Mouse (Mus musculus): ENCODE results near the gene Gsap.
"Not testable (repeated sequence)": the region's sequence is repeated elsewhere in the genome, so short reads cannot be mapped to it uniquely, and the experiment has no call there.

The Gsap gene

DNA sequence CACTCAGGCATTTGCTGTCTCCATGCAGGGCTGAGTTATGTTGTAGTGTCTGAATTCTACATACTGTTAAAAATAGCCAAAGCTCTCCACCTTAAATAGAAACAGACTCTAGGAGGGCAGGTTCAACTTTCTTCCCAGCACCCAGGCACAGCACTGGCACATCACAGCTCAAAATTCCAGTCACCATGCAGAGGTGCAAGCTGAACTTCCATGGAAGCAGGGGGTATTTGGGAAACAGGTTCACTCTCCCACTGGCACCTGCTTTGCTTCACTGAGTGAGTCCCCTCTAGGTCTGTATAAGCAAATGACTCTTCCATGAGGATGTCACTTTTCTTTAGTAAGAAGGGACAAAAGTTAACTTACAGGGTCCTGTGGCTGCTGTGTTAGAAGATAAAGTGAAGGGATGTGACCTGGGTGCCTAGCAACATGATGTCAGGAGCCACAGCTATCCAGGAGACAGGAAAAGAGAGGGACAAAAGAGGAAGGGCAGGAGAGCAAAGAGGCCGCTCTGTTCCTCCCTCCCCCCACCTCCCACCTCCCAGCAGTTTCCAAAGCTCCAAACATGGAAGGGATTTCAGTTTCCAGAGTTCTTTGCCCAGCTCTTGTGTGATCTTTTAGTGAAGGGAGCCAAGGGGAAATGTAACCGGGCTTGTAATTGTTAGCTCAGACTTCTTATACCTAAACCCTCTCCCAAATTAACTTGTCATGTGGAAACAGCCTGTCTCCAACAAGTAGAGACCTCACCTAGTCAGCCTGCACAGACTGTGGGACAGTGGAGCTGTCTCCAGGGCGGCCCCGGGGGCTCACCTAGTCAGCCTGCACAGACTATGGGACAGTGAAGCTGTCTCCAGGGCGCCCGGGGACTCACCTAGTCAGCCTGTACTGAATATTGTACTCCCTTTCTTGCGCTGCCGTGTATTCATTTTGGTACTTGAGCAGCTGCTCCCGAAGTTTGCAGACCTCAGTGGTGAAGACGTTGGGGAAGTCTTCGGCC is 143.9 kb downstream of the Gsap start:
- peak; percentile 6 for DNase-seq

DNA sequence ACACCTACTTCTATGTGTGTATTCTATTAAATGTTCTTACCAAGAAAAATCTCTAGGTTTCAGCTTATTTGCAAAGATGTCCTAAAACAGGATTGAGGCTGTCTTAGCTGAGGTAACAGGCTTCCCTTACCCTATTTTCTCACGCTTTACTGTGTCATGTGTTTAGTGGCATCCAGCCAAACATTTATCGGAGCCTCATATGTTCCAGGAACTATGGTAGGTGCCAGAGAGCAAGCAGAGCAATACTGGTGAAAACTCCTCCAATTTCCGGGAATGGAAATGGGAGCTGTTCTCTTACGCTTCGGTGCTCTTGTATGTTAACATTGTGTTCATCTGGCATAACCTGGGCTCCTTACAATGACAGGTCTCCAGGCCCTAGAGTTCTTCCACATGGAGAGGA is 145.6 kb downstream of the Gsap start:
- no peak for DNase-seq

DNA sequence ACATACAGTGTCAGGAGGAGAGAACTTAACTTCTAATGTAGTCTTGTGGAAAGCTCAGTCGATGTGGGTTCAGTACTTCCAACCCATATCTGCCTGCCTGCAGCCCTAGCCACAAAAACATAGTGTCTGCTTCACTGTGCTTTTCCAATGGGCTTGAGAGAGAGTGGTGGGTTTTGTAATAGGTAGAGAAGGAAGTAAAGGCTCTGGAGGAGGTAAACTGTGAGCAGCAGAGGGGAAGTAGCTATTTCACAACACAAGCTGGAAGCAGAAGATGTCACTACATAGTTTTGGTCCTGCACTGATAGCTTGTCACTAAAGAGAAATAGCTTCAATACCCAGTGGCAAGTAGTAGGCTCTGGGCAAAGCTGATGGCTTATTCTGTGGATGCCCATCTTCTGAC is 146.1 kb downstream of the Gsap start:
- DNase-seq, result no peak

DNA sequence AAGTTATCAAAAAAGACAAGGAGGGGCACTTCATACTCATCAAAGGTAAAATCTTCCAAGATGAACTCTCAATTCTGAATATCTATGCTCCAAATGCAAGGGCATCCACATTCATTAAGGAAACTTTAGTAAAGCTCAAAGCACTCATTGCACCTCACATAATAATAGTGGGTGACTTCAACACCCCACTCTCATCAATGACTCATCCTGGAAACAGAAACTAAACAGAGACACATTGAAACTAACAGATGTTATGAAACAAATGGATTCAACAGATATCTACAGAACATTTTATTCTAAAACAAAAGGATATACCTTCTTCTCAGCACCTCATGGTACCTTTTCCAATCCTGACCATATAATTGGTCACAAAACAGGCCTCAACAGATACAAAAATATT is 156.2 kb downstream of the Gsap start:
- not testable (repeated sequence) for DNase-seq

DNA sequence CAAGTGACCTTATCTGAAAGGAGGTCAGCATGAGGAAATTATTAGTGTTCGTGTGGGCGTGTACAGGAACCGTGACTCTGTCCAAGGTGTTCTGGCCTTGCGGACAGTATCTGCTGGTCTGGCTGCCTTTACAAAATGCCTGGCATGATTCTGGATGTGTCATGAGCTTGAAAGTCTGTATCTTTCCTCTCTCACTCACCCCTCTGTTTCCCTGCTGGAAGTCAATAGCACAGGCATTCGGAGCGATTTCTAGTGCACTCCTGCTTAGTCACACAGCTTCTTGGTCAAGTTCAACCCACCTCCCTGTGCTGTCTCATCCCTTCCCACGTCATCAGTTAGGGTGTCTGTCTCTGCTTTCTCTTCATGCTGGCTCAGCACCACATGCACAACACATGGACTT is 162.3 kb downstream of the Gsap start:
- no peak for DNase-seq

DNA sequence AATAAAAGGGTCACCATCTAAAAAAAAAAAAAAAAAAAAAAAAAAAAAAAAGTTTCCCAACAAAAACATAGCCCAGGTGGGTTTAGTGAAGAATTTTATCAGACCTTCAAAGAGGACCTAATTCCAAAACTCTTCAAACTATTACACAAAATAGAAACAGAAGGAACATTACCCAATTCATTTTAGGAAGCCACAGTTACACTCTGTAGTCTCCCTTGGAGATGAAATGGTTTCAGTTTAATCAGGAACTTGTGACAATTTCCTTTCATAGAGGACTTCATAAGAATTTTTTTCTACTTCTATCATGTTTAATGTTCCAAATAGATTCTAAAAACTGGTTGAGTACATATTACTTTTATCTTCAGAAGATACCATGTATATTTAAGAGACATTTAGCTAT is 165.6 kb downstream of the Gsap start:
- no peak for DNase-seq

DNA sequence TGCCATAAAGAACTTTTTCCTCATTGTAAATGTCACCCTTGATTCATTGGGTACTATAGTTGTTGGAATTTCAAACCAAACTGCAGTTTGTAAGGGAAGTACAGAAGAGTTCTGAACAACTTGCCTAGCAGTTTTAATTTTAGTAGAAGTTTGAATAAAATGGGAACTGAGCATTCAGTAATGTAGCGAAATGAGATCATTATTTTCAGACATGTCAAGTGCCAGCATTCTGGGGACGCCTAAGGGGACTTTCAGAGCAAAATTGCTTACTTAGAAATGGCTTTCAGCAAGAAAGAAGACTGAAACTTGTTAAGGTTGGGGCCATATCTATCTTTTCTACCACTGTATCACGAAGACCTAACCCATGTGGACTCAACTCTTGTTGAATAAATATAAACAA is 172.6 kb downstream of the Gsap start:
- DNase-seq, result no peak

DNA sequence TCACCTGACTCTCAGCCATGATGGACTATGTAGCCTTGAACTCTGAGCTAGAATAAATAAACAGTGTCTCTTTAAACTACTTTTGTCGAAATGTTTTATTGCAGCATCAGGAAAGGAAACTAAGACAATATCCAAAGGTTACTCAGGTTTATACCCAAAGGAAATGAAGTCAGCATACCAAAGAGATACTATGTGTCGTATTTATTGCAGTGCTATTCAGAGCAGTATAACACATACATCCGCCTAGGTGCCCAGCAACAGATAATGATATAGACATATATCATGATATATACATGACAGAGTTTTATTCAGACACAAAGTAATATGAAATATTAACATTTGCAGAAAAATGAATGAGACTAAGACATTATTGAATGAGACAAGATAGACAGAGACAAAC is 177.3 kb downstream of the Gsap start:
- no peak for DNase-seq
